Mouse (Mus musculus): ENCODE measurements around the gene Nubpl.
"Not testable (repeated sequence)": the region's sequence is repeated elsewhere in the genome, so short reads cannot be mapped to it uniquely, and the experiment has no call there.

Nubpl gene

GRCm38 (mm10) chr12:52097650-52098070 is at the start of gene Nubpl:
Gene Nubpl (plus strand): TSS chr12:52097737.
- DNase-seq (ENCODE audit: low read depth, low spot score), result peak; percentile 90

GRCm38 (mm10) chr12:52049324-52049723 is 48.2 kb upstream of the Nubpl start:
- no peak for DNase-seq (ENCODE audit: low read depth, low spot score)

- not testable (repeated sequence) for DNase-seq (ENCODE audit: low read depth, low spot score)
Measured at GRCm38 (mm10) chr12:52079296-52079695, 18.2 kb upstream of the Nubpl start.

- no peak for DNase-seq (ENCODE audit: low read depth, low spot score)
Measured at GRCm38 (mm10) chr12:52097049-52097649, 388 bp upstream of the Nubpl start.

GRCm38 (mm10) chr12:52120276-52120675 is 22.7 kb downstream of the Nubpl start:
- no peak for DNase-seq (ENCODE audit: low read depth, low spot score)

GRCm38 (mm10) chr12:52126407-52126806 is 28.9 kb downstream of the Nubpl start:
- no peak for DNase-seq (ENCODE audit: low read depth, low spot score)

- no peak for DNase-seq (ENCODE audit: low read depth, low spot score)
Measured at GRCm38 (mm10) chr12:52129072-52129471, 31.5 kb downstream of the Nubpl start.

- no peak for DNase-seq (ENCODE audit: low read depth, low spot score)
Measured at GRCm38 (mm10) chr12:52132256-52132655, 34.7 kb downstream of the Nubpl start.

GRCm38 (mm10) chr12:52138296-52138695 is 40.8 kb downstream of the Nubpl start:
- no peak for DNase-seq (ENCODE audit: low read depth, low spot score)

- no peak for DNase-seq (ENCODE audit: low read depth, low spot score)
Measured at GRCm38 (mm10) chr12:52146639-52147038, 49.1 kb downstream of the Nubpl start.

- no peak for DNase-seq (ENCODE audit: low read depth, low spot score)
Measured at GRCm38 (mm10) chr12:52149448-52149847, 51.9 kb downstream of the Nubpl start.

GRCm38 (mm10) chr12:52152071-52152470 is 54.5 kb downstream of the Nubpl start:
- DNase-seq (ENCODE audit: low read depth, low spot score), result no peak

- DNase-seq (ENCODE audit: low read depth, low spot score), result no peak
Measured at GRCm38 (mm10) chr12:52154906-52155305, 57.4 kb downstream of the Nubpl start.

GRCm38 (mm10) chr12:52164414-52164813 is 66.9 kb downstream of the Nubpl start:
- no peak for DNase-seq (ENCODE audit: low read depth, low spot score)

GRCm38 (mm10) chr12:52186205-52186793 is 88.8 kb downstream of the Nubpl start:
- DNase-seq (ENCODE audit: low read depth, low spot score), result no peak

- DNase-seq (ENCODE audit: low read depth, low spot score), result no peak
Measured at GRCm38 (mm10) chr12:52186963-52187590, 89.5 kb downstream of the Nubpl start.

GRCm38 (mm10) chr12:52198471-52198870 is 100.9 kb downstream of the Nubpl start:
- DNase-seq (ENCODE audit: low read depth, low spot score), result no peak

GRCm38 (mm10) chr12:52209121-52209610 is 111.6 kb downstream of the Nubpl start:
- no peak for DNase-seq (ENCODE audit: low read depth, low spot score)

- DNase-seq (ENCODE audit: low read depth, low spot score), result no peak
Measured at GRCm38 (mm10) chr12:52211144-52211543, 113.6 kb downstream of the Nubpl start.

GRCm38 (mm10) chr12:52214837-52215236 is 117.3 kb downstream of the Nubpl start:
- DNase-seq (ENCODE audit: low read depth, low spot score), result no peak

- DNase-seq (ENCODE audit: low read depth, low spot score), result no peak
Measured at GRCm38 (mm10) chr12:52224954-52225353, 127.4 kb downstream of the Nubpl start.

GRCm38 (mm10) chr12:52228746-52229145 is 131.2 kb downstream of the Nubpl start:
- DNase-seq (ENCODE audit: low read depth, low spot score), result no peak

- not testable (repeated sequence) for DNase-seq (ENCODE audit: low read depth, low spot score)
Measured at GRCm38 (mm10) chr12:52231929-52232328, 134.4 kb downstream of the Nubpl start.

Measured in retina, adult 2 months (tissue).